Mouse (Mus musculus) forebrain, embryonic 13.5 days (tissue): ENCODE results near the gene Crlf3. TPM values are rescaled to one million over a fixed set of nuclear protein-coding genes. Genes with fewer than 3 reads are reported as not detected.

Experiments
- polyA plus RNA-seq: library from polyadenylated mRNA; unstranded; fragments of >200 nt; fragmentation: Nextera tagmentation; extraction: Ambion mirVana; gene quantifications from 2 replicates; pipeline ENCODE4 v1.2.1, GENCODE M21; 2015

The Crlf3 gene
- polyA plus RNA-seq, 1 experiment from 2014 or later, result 24.1 TPM

Other genes starting within 250 kb of the Crlf3 start
- 58.1 and 62.3 TPM in 2 replicates for gene Utp6, start 118.6 kb downstream of the Crlf3 start, polyA plus RNA-seq
- 31.9 and 33.3 TPM in 2 replicates for gene Suz12, start 87.9 kb downstream of the Crlf3 start, polyA plus RNA-seq
- 13.2 and 14.0 TPM in 2 replicates for gene Atad5, start 8.4 kb upstream of the Crlf3 start, polyA plus RNA-seq
- 29.6 and 30.0 TPM in 2 replicates for gene Tefm, start 61.2 kb upstream of the Crlf3 start, polyA plus RNA-seq
- 1.8 and 2.2 TPM in 2 replicates for gene Adap2, start 73.1 kb upstream of the Crlf3 start, polyA plus RNA-seq
- gene Rnf135, start 102.9 kb upstream of the Crlf3 start, polyA plus RNA-seq, result 2.6 and 3.0 TPM in 2 replicates
- 60.5 and 61.9 TPM in 2 replicates for gene Rhot1, start 128.0 kb upstream of the Crlf3 start, polyA plus RNA-seq
- gene Rhbdl3, start 219.9 kb upstream of the Crlf3 start, polyA plus RNA-seq, result 24.9 and 27.5 TPM in 2 replicates